Mouse (Mus musculus) megakaryocyte, embryonic 14.5 days (primary cell): ENCODE data around the gene Gskip.

Source experiments
- FLI1 ChIP-seq: IDR thresholded peaks from 2 replicates; pipeline ENCODE4 v1.6.1; 2012; ENCODE audit warnings: low read length, inconsistent platforms, mixed read lengths
- GATA1 ChIP-seq: IDR thresholded peaks from 3 replicates; pipeline ENCODE4 v1.6.1; 2012; ENCODE audit warnings: mixed read lengths, low read length, inconsistent platforms, borderline replicate concordance

DNA sequence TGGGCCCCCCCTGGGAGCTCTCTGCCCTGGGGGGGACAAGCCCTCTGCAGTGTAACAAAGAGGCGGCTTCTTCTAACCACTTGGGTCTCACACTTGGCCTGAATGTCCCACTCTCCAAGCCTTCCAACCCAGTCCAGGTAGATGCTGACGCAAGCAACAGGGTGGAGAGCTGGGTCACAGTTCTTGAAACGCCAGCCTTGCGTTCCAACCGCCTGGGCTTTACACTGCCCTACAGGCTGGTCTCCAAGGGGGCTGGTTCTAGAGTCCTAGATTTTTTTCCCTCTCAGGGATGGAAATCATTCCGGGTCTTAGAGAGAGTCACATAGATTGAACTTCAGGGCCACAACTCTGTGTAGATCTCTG lies 51.2 kb downstream of the Gskip start:
- TF ChIP-seq GATA1, result no peak
- TF ChIP-seq FLI1, result no peak
